Mouse (Mus musculus) ES-Bruce4 (cell line): Measurements from ENCODE around the gene Rufy1.

Experiments used
- CTCF ChIP-seq: IDR thresholded peaks from one replicate; pipeline ENCODE4 v1.8.1; 2011; ENCODE audit warnings: low read depth, low read length
- EP300 ChIP-seq: IDR thresholded peaks from 2 replicates; pipeline ENCODE4 v1.6.1; 2011; ENCODE audit warnings: low read depth, low read length; ENCODE audit not compliant: insufficient read depth
- POLR2A ChIP-seq: IDR thresholded peaks from one replicate; pipeline ENCODE4 v1.8.1; 2011; ENCODE audit warnings: low read length; ENCODE audit not compliant: insufficient read depth

- TF ChIP-seq CTCF (no peak), EP300 (no peak), POLR2A (no peak)
Measured at GRCm38 (mm10) chr11:50441637-50442036, 10.7 kb upstream of the Rufy1 start.
